Mouse (Mus musculus) neural tube, embryonic 11.5 days (tissue): ENCODE data around the gene Pygl. TPM values are rescaled to one million over a fixed set of nuclear protein-coding genes. Genes with fewer than 3 reads are reported as not detected.
"Not testable (repeated sequence)": the region's sequence is repeated elsewhere in the genome, so short reads cannot be mapped to it uniquely, and the experiment has no call there.

Source experiments
- ATAC-seq: fragments of 200-750 bp; cut with Nextera tagmentation; 2 replicates; pipeline ENCODE4 v1.8.0; 2017; ENCODE audit warnings: moderate number of reproducible peaks, mild to moderate bottlenecking, moderate TSS enrichment, moderate library complexity; ENCODE audit not compliant: insufficient read depth, low FRiP score, low TSS enrichment
- DNase-seq: peaks from one replicate; pipeline ENCODE4 v3.0.0-alpha.2; 2015; ENCODE audit warnings: low spot score
- H3K27ac ChIP-seq: fragments of 300-500 bp; sonication (generic); 2 replicates; pipeline ENCODE4 v1.5.1; 2014; ENCODE audit warnings: low read depth, mild to moderate bottlenecking, low read length
- H3K27me3 ChIP-seq: fragments of 300-500 bp; sonication (generic); 2 replicates; pipeline ENCODE4 v1.6.1; 2014; ENCODE audit warnings: mild to moderate bottlenecking, low read length, mixed read lengths; ENCODE audit not compliant: control insufficient read depth, insufficient read depth
- H3K36me3 ChIP-seq: fragments of 300-500 bp; sonication (generic); 2 replicates; pipeline ENCODE4 v1.6.1; 2014; ENCODE audit warnings: mild to moderate bottlenecking, low read length, moderate library complexity, mixed read lengths; ENCODE audit not compliant: control insufficient read depth, insufficient read depth
- H3K4me1 ChIP-seq: fragments of 300-500 bp; sonication (generic); 2 replicates; pipeline ENCODE4 v1.6.1; 2014; ENCODE audit warnings: low read length, mixed read lengths; ENCODE audit not compliant: control insufficient read depth, insufficient read depth
- H3K4me2 ChIP-seq: fragments of 300-500 bp; sonication (generic); 2 replicates; pipeline ENCODE4 v1.6.1; 2014; ENCODE audit warnings: low read depth, mild to moderate bottlenecking, moderate library complexity
- H3K4me3 ChIP-seq: fragments of 300-500 bp; sonication (generic); 2 replicates; pipeline ENCODE4 v1.5.1; 2014; ENCODE audit warnings: low read depth, low read length
- H3K9ac ChIP-seq: fragments of 300-500 bp; sonication (generic); 2 replicates; pipeline ENCODE4 v1.6.1; 2014; ENCODE audit warnings: mild to moderate bottlenecking, low read length
- H3K9me3 ChIP-seq: fragments of 300-500 bp; sonication (generic); 2 replicates; pipeline ENCODE4 v1.6.1; 2016; ENCODE audit warnings: low read length; ENCODE audit not compliant: control insufficient read depth
- WGBS: fragments of 180-500 bp; shearing (Covaris S2); extraction: QIAGEN DNeasy Blood & Tissue Kit; methylation state at CpG from one replicate; pipeline ENCODE4 v1.1.7; 2014; 5-methylcytosine and 5-hydroxymethylcytosine counted together
- polyA plus RNA-seq: library from polyadenylated mRNA; unstranded; fragments of >200 nt; fragmentation: Nextera tagmentation; extraction: Ambion mirVana; gene quantifications from 2 replicates; pipeline ENCODE4 v1.2.1, GENCODE M21; 2014

Gene Pygl
- polyA plus RNA-seq, 1 experiment from 2014 or later: 7.4 TPM

DNA sequence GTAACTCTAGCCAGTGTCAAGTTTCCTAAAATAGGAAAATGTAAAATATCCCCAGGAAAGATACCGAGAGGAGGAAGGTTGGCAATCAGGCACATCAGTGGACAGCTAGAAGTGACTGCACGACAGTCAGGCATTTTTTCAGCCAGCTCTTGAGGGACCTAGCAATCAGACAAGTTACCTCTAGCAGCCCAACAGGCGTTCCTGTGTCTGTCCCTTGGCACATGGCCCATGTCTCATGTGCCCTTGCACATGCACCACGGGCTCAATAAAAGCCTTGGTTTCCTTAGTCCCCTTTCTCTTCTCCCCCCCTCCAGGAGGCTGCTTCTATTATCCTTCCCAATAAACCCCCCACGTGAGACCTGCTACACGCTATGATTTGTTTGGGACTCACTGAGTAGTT, 75.1 kb downstream of the Pygl start:
- Histone ChIP-seq H3K36me3 (no peaks in the 10 kb centered on the region), H3K4me1 (no peaks in the 10 kb centered on the region), H3K9me3 (no peaks in the 10 kb centered on the region), H3K9ac (no peak overlapping the region), H3K27ac (no peak overlapping the region), H3K4me2 (no peak overlapping the region), H3K27me3 (no peaks in the 10 kb centered on the region), H3K4me3 (no peak overlapping the region)
- no peak for ATAC-seq
- 70% methylated on average over 6 of the region's 6 CpGs for WGBS
- DNase-seq: no peak

DNA sequence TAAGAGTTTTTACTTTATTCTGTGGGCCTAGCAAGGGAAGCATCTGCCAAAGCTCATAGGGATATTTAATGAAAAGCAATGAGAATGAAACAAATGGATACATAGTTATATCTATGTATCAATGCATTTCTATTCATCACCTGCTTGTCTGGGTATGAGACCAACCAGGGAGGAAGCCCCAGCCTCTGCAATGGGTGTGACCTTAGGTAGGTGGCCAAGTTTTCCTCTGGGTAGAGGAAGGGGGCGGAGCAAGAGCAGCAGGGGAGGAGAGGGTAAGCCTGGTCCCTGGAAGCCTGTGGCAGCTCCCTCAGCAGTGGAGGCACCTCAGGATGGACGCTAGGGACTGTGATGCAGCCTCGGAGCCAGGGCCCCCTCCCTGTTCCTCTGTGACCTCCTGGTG, 77.4 kb downstream of the Pygl start, which contains the start of gene Abhd12b:
TSS of gene Abhd12b (plus strand) at position 301 of the 400 bp plus-strand sequence.
- 49% methylated on average over 3 of the region's 3 CpGs for WGBS
- Histone ChIP-seq H3K9me3 (no peaks in the 10 kb centered on the region), H3K4me3 (no peak within 1 kb of the TSS), H3K27me3 (no peaks in the 10 kb centered on the region), H3K4me2 (no peak within 1 kb of the TSS), H3K9ac (no peak within 1 kb of the TSS), H3K4me1 (no peaks in the 10 kb centered on the region), H3K36me3 (no peaks in the 10 kb centered on the region), H3K27ac (no peak within 1 kb of the TSS)
- no peak for DNase-seq
- ATAC-seq: no peak

GRCm38 (mm10) chr12:70148631-70149265, 82.5 kb downstream of the Pygl start:
- Histone ChIP-seq H3K4me1 (peaks cover 4% of the 10 kb centered on the region; the same call in 1 of the 2 replicates), H3K9me3 (no peaks in the 10 kb centered on the region), H3K27ac (no peak overlapping the region), H3K9ac (no peak overlapping the region), H3K4me3 (no peak overlapping the region), H3K27me3 (no peaks in the 10 kb centered on the region), H3K4me2 (peak overlapping the region; percentile 36), H3K36me3 (no peaks in the 10 kb centered on the region)
- peak; percentile 31 for DNase-seq
- WGBS: 13% methylated on average over 11 of the region's 11 CpGs
- no peak for ATAC-seq

GRCm38 (mm10) chr12:70147986-70148630, 83.2 kb downstream of the Pygl start:
- DNase-seq: peak; percentile 22
- 7% methylated on average over 13 of the region's 13 CpGs for WGBS
- no peak overlapping the region for H3K4me3 ChIP-seq
- no peaks in the 10 kb centered on the region for H3K27me3 ChIP-seq
- peaks cover 4% of the 10 kb centered on the region; the same call in 1 of the 2 replicates for H3K4me1 ChIP-seq
- no peaks in the 10 kb centered on the region for H3K9me3 ChIP-seq
- no peak for ATAC-seq
- peak overlapping the region; percentile 36 for H3K4me2 ChIP-seq
- H3K9ac ChIP-seq: peak overlapping the region; percentile 28; the same call in 1 of the 2 replicates
- H3K36me3 ChIP-seq: no peaks in the 10 kb centered on the region
- no peak overlapping the region for H3K27ac ChIP-seq

- H3K9me3 ChIP-seq: no peaks in the 10 kb centered on the region
Observed at GRCm38 (mm10) chr12:70145586-70145985, 85.7 kb downstream of the Pygl start.

GRCm38 (mm10) chr12:70144637-70145448, 86.4 kb downstream of the Pygl start:
- Histone ChIP-seq H3K27me3 (no peaks in the 10 kb centered on the region), H3K36me3 (no peaks in the 10 kb centered on the region), H3K27ac (peak overlapping the region; percentile 74), H3K9me3 (no peaks in the 10 kb centered on the region), H3K4me2 (no peak overlapping the region), H3K4me3 (no peak overlapping the region), H3K4me1 (peaks cover 4% of the 10 kb centered on the region; the same call in 1 of the 2 replicates), H3K9ac (no peak overlapping the region)
- ATAC-seq (no peak), DNase-seq (peak; percentile 65)
- WGBS: 50% methylated on average over 20 of the region's 20 CpGs

More at GRCm38 (mm10) chr12:70145586-70145985, 85.7 kb downstream of the Pygl start:
- no peak overlapping the region for H3K4me2 ChIP-seq
- H3K4me3 ChIP-seq: no peak overlapping the region
- WGBS: 91% methylated on average over 6 of the region's 6 CpGs
- no peak overlapping the region for H3K9ac ChIP-seq
- H3K27ac ChIP-seq: no peak overlapping the region
- H3K36me3 ChIP-seq: no peaks in the 10 kb centered on the region
- peaks cover 4% of the 10 kb centered on the region; the same call in 1 of the 2 replicates for H3K4me1 ChIP-seq
- DNase-seq (no peak), ATAC-seq (no peak)
- no peaks in the 10 kb centered on the region for H3K27me3 ChIP-seq

- H3K27me3 ChIP-seq, H3K4me2 ChIP-seq, H3K9me3 ChIP-seq, H3K4me3 ChIP-seq, H3K36me3 ChIP-seq, H3K9ac ChIP-seq, H3K4me1 ChIP-seq: not testable (repeated sequence)
- ATAC-seq: peak; percentile 64
- H3K27ac ChIP-seq: peak overlapping the region; percentile 74
- DNase-seq: peak; percentile 42
- 10% methylated on average over 3 of the region's 3 CpGs for WGBS
Observed at GRCm38 (mm10) chr12:70144106-70144587, 87.1 kb downstream of the Pygl start.

DNA sequence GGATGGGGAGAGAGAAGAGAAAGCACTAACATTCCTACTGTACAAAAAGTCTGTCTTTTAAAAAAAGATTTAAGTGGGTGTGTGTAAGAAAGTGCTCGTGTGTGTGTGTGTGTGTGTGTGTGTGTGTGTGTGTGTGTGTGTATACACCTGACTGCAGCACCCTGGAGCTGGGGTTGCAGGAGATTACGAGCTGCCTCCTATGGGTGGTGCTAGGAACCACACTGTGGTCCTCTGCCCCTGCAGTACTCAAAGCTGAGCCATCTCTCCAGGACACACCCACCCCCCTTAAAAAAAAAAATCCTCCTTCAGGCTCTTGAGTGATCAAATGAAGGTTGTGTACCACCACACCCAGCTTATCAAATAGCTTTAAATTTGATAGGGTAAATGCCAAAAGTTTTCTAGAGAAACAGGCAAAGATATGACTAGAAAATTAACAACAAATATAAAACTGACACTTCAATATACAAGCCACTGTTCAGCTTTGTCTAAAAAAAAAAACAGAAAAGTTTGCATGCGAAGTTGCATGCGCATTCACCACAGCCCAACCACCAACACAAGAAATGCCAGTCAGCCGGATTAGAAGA, 90.2 kb downstream of the Pygl start:
- no peak overlapping the region for H3K4me2 ChIP-seq
- H3K36me3 ChIP-seq: no peaks in the 10 kb centered on the region
- no peak overlapping the region for H3K4me3 ChIP-seq
- 91% methylated on average over 5 of the region's 5 CpGs for WGBS
- no peak overlapping the region for H3K27ac ChIP-seq
- no peak overlapping the region for H3K9ac ChIP-seq
- DNase-seq (no peak), ATAC-seq (no peak)
- no peaks in the 10 kb centered on the region for H3K4me1 ChIP-seq
- H3K27me3 ChIP-seq: no peaks in the 10 kb centered on the region
- H3K9me3 ChIP-seq: no peaks in the 10 kb centered on the region
